Mouse (Mus musculus) liver, postnatal 0 days (tissue): ENCODE results near the gene Sipa1l2.

Experiments
- CTCF ChIP-seq: sonication (generic); IDR thresholded peaks from 2 replicates; pipeline ENCODE4 v1.5.1; 2016; ENCODE audit warnings: antibody characterized with exemption, low read depth
- EP300 ChIP-seq: IDR thresholded peaks from 2 replicates; pipeline ENCODE4 v1.6.1; 2016; ENCODE audit warnings: antibody characterized with exemption, low read depth, mild to moderate bottlenecking

- no peak for TF ChIP-seq CTCF
- TF ChIP-seq EP300, result no peak
These were observed 65.8 kb downstream of the Sipa1l2 start for GRCm38 (mm10) chr8:125503808-125504207.
